Mouse (Mus musculus): ENCODE data around the gene Olfr315. TPM values are rescaled to one million over a fixed set of nuclear protein-coding genes. Genes with fewer than 3 reads are reported as not detected.
"Not testable (repeated sequence)": the region's sequence is repeated elsewhere in the genome, so short reads cannot be mapped to it uniquely, and the experiment has no call there.

Gene Olfr315
- total RNA-seq, 1 experiment from 2014 or later: not detected

- not testable (repeated sequence) for DNase-seq
These were observed 55.9 kb downstream of the Olfr315 start, which contains the start of gene Olfr312 for GRCm38 (mm10) chr11:58828937-58829336. Gene Olfr312 (plus strand): TSS chr11:58829237.

DNA sequence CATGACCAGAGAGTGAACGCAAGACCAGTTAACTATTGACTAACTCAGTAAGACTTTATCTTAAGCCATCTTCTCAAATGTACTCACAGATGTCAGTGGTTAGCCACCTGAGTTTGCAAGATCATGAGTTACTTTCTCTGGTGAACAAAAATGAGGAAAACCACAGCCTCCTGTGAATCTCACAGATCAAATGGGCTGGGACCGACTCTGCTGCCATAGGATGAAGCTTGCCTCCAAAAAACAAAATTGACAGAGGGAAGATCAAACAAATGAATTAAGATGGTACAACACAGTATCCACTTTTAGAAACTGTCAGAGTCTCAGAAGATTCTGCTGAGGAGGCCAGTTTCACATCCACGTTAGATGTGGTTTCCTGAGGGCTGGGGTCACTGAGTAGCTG lies 56.8 kb downstream of the Olfr315 start:
- DNase-seq: no peak

Other genes with a start within 250 kb of the Olfr315 start
- gene Olfr330, start 238.4 kb upstream of the Olfr315 start, total RNA-seq (2021): 1.5 TPM in 1 of 2 replicates, not detected in the other
- gene Olfr329-ps, start 226.8 kb upstream of the Olfr315 start, total RNA-seq (2021): 1.2 TPM in 1 of 2 replicates, not detected in the other
- 0.36 TPM in 1 of 2 replicates, not detected in the other for gene Olfr328, start 217.6 kb upstream of the Olfr315 start, total RNA-seq (2021)
- not detected in 2 replicates for gene Olfr224, start 202.6 kb upstream of the Olfr315 start, total RNA-seq (2021)
- not detected in 2 replicates for gene Olfr325, start 195.5 kb upstream of the Olfr315 start, total RNA-seq (2021)
- not detected in 2 replicates for gene Olfr324, start 178.1 kb upstream of the Olfr315 start, total RNA-seq (2021)
- gene 2210407C18Rik, start 157.1 kb upstream of the Olfr315 start, total RNA-seq (2021): not detected in 2 replicates
- not detected in 2 replicates for gene Olfr323, start 142.7 kb upstream of the Olfr315 start, total RNA-seq (2021)
- gene Trim58, start 132.7 kb upstream of the Olfr315 start, total RNA-seq (2021): not detected in 2 replicates
- not detected in 2 replicates for gene Olfr322, start 114.4 kb upstream of the Olfr315 start, total RNA-seq (2021)
- gene Olfr320, start 92.1 kb upstream of the Olfr315 start, total RNA-seq (2021): not detected in 2 replicates
- not detected in 2 replicates for gene Olfr319, start 74.0 kb upstream of the Olfr315 start, total RNA-seq (2021)
- not detected in 2 replicates for gene Olfr318, start 49.2 kb upstream of the Olfr315 start, total RNA-seq (2021)
- gene Olfr317, start 34.0 kb upstream of the Olfr315 start, total RNA-seq (2021): not detected in 2 replicates
- gene Olfr316, start 20.5 kb upstream of the Olfr315 start, total RNA-seq (2021): not detected in 2 replicates
- not detected in 2 replicates for gene Olfr314, start 9.8 kb downstream of the Olfr315 start, total RNA-seq (2021)
- gene Fam183b, start 28.8 kb downstream of the Olfr315 start, total RNA-seq (2021): 3.3 and 4.5 TPM in 2 replicates
- not detected in 2 replicates for gene Olfr313, start 41.8 kb downstream of the Olfr315 start, total RNA-seq (2021)
- not detected in 2 replicates for gene Olfr312, start 56.0 kb downstream of the Olfr315 start, total RNA-seq (2021)
- gene Olfr311, start 66.1 kb downstream of the Olfr315 start, total RNA-seq (2021): not detected in 2 replicates
- 8.4 and 9.3 TPM in 2 replicates for gene Gm12258, start 74.0 kb downstream of the Olfr315 start, total RNA-seq (2021)
- gene 2810021J22Rik, start 94.0 kb downstream of the Olfr315 start, total RNA-seq (2021): 8.0 and 8.8 TPM in 2 replicates
- 4.9 and 6.3 TPM in 2 replicates for gene Zfp39, start 131.0 kb downstream of the Olfr315 start, total RNA-seq (2021)
- gene Btnl10, start 144.7 kb downstream of the Olfr315 start, total RNA-seq (2021): not detected in 2 replicates
- gene Rnf187, start 165.7 kb downstream of the Olfr315 start, total RNA-seq (2021): 154 and 161 TPM in 2 replicates
- 8.5 and 9.6 TPM in 2 replicates for gene Hist3h2ba, start 175.7 kb downstream of the Olfr315 start, total RNA-seq (2021)
- 21.2 and 25.6 TPM in 2 replicates for gene Hist3h2a, start 181.5 kb downstream of the Olfr315 start, total RNA-seq (2021)
- gene Trim17, start 181.5 kb downstream of the Olfr315 start, total RNA-seq (2021): 0.21 TPM in 1 of 2 replicates, not detected in the other
- gene Trim11, start 204.9 kb downstream of the Olfr315 start, total RNA-seq (2021): 30.0 and 30.1 TPM in 2 replicates

Data from adrenal gland, postnatal 25 days (tissue).